Mouse (Mus musculus) kidney, embryonic 16.5 days (tissue): ENCODE measurements around the gene Rsph3b. TPM values are rescaled to one million over a fixed set of nuclear protein-coding genes. Genes with fewer than 3 reads are reported as not detected.
"Not testable (repeated sequence)": the region's sequence is repeated elsewhere in the genome, so short reads cannot be mapped to it uniquely, and the experiment has no call there.

ENCODE experiments used
- ATAC-seq: fragments of 200-750 bp; cut with Nextera tagmentation; 2 replicates; pipeline ENCODE4 v1.8.0; 2017; ENCODE audit warnings: moderate TSS enrichment; ENCODE audit not compliant: low FRiP score, low TSS enrichment
- H3K27ac ChIP-seq: fragments of 300-500 bp; sonication (generic); 2 replicates; pipeline ENCODE4 v1.5.1; 2014; ENCODE audit warnings: low read length
- H3K27me3 ChIP-seq: fragments of 300-500 bp; sonication (generic); 2 replicates; pipeline ENCODE4 v1.6.1; 2014; ENCODE audit warnings: low read length, control low read depth, mixed read lengths; ENCODE audit not compliant: insufficient read depth
- H3K36me3 ChIP-seq: fragments of 300-500 bp; sonication (generic); 2 replicates; pipeline ENCODE4 v1.6.1; 2014; ENCODE audit warnings: low read length, control low read depth, mixed read lengths; ENCODE audit not compliant: insufficient read depth
- H3K4me1 ChIP-seq: fragments of 300-500 bp; sonication (generic); 2 replicates; pipeline ENCODE4 v1.6.1; 2014; ENCODE audit warnings: low read length, control low read depth, mixed read lengths; ENCODE audit not compliant: insufficient read depth
- H3K4me2 ChIP-seq: fragments of 300-500 bp; sonication (generic); replicated peaks from 2 replicates; pipeline ENCODE4 v1.6.1; 2014; ENCODE audit warnings: low read depth, low read length
- H3K4me3 ChIP-seq: fragments of 300-500 bp; sonication (generic); 2 replicates; pipeline ENCODE4 v1.5.1; 2014; ENCODE audit warnings: mild to moderate bottlenecking, low read length
- H3K9ac ChIP-seq: fragments of 300-500 bp; sonication (generic); replicated peaks from 2 replicates; pipeline ENCODE4 v1.6.1; 2014; ENCODE audit warnings: low read length
- H3K9me3 ChIP-seq: fragments of 300-500 bp; sonication (generic); 2 replicates; pipeline ENCODE4 v1.6.1; 2016; ENCODE audit warnings: low read length, control low read depth
- WGBS: fragments of 180-500 bp; shearing (Covaris S2); extraction: QIAGEN DNeasy Blood & Tissue Kit; methylation state at CpG from one replicate; pipeline ENCODE4 v1.1.7; 2014; 5-methylcytosine and 5-hydroxymethylcytosine counted together
- polyA plus RNA-seq: library from polyadenylated mRNA; unstranded; fragments of >200 nt; fragmentation: Nextera tagmentation; extraction: Ambion mirVana; gene quantifications from 2 replicates; pipeline ENCODE4 v1.2.1, GENCODE M21; 2015

Rsph3b gene
- polyA plus RNA-seq, 1 experiment from 2014 or later = 60.4 TPM

DNA sequence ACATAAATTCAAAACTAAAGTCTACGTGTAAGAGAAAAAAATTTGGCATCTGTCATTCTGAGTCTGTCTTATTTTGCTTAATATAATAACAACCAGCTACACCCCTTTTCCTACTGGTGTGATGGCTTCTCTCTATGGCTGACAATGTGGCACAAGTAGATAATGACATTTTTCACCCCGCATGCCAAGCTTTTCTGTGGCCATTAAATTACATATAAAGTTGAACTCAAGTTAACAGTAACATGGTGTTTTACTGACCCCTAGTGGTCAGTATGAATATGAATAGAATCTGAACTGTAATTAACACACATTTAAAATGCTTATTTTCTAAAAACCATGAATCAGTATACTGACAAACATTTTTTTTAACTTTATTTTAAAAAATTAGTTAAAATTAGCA, 48.1 kb downstream of the Rsph3b start:
- not testable (repeated sequence) for H3K4me1 ChIP-seq, H3K9ac ChIP-seq, H3K4me3 ChIP-seq, H3K27ac ChIP-seq, H3K36me3 ChIP-seq, ATAC-seq, H3K27me3 ChIP-seq, H3K9me3 ChIP-seq, H3K4me2 ChIP-seq
- 80% methylated on average over 1 of the region's 2 CpGs for WGBS

DNA sequence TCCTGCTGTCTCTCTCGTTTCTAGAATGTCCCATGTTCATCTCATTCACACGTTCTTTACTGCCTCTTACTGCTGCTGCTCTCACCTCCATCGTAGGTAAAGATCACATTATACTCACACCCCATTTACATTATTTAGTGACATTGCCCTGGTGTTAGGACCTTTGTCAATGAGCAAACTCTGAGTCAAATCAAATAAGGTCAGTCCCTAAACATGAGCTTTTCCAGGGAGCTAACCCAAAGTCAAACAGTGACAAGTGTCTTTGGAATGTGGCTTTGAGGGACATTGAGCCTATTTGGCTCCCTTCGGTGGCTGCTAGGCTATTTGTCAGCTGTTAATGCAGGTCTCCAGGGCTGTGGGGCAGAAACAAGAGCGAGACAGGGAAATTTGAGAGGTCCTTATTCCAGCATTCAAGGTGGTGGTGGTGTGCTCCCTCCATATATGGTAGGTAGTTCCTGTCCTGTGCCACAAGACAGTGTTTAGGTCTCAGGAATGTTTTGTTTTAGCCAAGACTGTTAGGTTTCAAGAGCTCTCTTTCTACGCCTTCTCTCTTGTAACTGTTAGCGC, 50.4 kb downstream of the Rsph3b start:
- not testable (repeated sequence) for H3K9ac ChIP-seq, H3K27ac ChIP-seq, H3K4me2 ChIP-seq, H3K9me3 ChIP-seq, H3K27me3 ChIP-seq, H3K36me3 ChIP-seq, H3K4me3 ChIP-seq, ATAC-seq, H3K4me1 ChIP-seq
- 54% methylated on average over 7 of the region's 7 CpGs for WGBS

DNA sequence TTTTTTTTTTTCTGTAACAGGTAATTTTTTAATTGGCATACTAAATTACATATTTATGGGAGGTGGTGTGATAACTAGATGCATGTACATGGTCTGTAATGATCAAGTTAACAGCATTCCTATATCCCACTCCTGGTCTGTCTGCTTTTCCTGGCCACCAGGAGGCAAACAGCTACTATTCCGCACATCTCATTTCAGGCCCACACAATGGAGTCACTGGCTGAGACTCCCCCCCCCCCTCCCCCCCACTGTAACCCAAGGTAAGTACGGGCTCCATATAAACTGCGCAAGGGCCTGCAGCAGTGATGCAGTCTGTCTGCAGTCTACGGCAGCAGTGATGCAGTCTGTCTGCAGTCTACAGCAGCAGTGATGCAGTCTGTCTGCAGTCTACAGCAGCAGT, 51.7 kb downstream of the Rsph3b start:
- Histone ChIP-seq H3K36me3 (no peaks in the 10 kb centered on the region), H3K4me3 (no peak overlapping the region), H3K27me3 (no peaks in the 10 kb centered on the region), H3K4me2 (no peak overlapping the region), H3K27ac (no peak overlapping the region), H3K9me3 (no peaks in the 10 kb centered on the region), H3K4me1 (no peaks in the 10 kb centered on the region), H3K9ac (no peak overlapping the region)
- ATAC-seq = no peak
- WGBS = 71% methylated on average over 4 of the region's 4 CpGs

DNA sequence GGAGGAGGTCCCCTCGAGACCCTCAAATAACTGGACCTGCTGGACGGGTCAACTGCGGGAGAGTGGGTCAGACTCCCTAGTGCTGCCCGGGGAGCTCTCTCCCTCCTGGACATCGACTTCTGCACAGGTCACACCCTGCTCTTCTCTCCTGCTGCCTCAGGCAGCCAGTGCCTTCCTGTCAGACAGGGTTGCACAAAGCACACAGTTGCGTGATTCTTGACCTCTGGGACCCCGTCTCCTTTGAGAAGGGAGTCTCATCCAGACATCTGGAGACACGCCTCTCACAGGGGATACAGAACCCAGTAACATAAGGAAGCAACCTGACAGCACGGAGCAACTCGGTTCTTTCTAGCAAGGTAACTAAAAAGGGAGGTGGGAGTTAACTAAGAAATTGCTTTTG, 55.1 kb downstream of the Rsph3b start:
- WGBS = 72% methylated on average over 10 of the region's 10 CpGs
- ATAC-seq = no peak

DNA sequence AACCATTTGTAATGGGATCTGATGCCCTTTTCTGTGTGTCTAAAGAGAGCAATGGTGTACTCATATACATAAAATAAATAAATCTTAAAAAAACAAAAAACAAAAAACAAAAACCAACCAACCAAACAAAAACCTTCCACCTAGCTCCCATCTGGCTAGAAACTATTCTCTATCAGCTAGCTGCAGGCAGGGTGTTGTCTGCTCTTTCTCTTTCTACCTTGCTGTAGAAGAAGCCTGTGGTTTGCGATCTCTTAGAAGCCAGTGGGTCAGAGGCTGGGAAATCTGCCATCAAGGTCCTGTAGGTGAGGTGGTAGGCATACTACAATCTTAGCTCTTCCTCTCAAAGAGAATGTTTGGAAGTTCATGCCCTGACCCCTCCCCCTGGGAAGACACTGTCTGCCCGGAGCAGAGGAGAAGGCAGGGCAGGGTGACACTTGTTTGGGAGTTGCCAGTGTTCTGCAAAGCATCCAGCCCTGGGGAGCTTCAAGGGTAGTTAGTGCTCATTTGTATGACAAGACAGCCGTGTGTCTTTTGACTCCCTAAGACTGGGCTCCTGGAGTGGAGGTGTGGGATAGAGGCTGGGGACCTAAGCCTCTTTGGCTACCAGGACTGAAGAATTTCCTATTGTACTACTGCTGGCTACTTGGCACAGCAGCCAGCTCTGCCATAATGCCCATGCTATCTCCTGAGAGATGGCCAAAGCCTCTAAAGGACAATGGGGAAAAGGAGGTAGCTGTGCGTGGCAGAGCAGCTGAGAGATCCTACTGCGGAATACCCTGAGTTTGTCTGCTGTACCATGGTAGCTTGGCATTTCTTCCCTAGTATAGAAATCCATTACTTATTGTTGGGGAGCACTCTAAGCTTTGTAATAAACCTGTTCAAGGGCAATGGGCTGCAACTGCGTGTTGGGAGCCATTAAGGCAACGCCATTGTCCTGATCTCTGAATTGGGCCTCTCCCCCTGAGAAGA, 56.2 kb downstream of the Rsph3b start:
- no peaks in the 10 kb centered on the region for H3K27me3 ChIP-seq
- WGBS = 76% methylated on average over 7 of the region's 7 CpGs
- H3K9ac ChIP-seq = no peak overlapping the region
- no peak for ATAC-seq
- H3K9me3 ChIP-seq = no peaks in the 10 kb centered on the region
- no peaks in the 10 kb centered on the region for H3K36me3 ChIP-seq
- no peak overlapping the region for H3K4me2 ChIP-seq
- H3K4me3 ChIP-seq = no peak overlapping the region
- no peaks in the 10 kb centered on the region for H3K4me1 ChIP-seq
- no peak overlapping the region for H3K27ac ChIP-seq

More for the DNA sequence above, 55.1 kb downstream of the Rsph3b start:
- H3K4me3 ChIP-seq = no peak overlapping the region
- H3K36me3 ChIP-seq = no peaks in the 10 kb centered on the region
- no peaks in the 10 kb centered on the region for H3K9me3 ChIP-seq
- no peak overlapping the region for H3K4me2 ChIP-seq
- H3K27ac ChIP-seq = no peak overlapping the region
- no peaks in the 10 kb centered on the region for H3K27me3 ChIP-seq
- H3K4me1 ChIP-seq = no peaks in the 10 kb centered on the region
- H3K9ac ChIP-seq = no peak overlapping the region

DNA sequence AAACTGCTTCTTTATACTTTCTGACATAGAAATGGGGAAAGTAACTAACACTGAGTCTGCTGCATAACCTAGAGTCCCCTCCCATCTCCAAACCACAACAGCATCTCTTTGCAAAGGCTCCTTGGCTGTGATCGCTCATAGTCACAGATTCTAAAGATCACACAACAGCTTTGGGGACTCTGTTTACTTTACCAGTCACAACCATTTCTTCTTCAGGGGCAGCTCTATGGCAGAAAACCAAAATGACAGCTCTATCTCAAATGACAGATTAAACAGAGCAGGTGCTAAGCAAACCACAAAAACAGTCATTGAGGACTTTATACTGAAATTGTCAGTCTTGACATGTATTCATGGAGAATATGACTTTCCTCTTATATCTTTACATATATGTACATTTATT, 62.0 kb downstream of the Rsph3b start:
- H3K36me3 ChIP-seq = no peaks in the 10 kb centered on the region
- WGBS = 88% methylated on average over 1 of the region's 1 CpGs
- no peak overlapping the region for H3K4me3 ChIP-seq
- no peak overlapping the region for H3K27ac ChIP-seq
- H3K4me2 ChIP-seq = no peak overlapping the region
- no peak overlapping the region for H3K9ac ChIP-seq
- no peaks in the 10 kb centered on the region for H3K27me3 ChIP-seq
- ATAC-seq = no peak
- no peaks in the 10 kb centered on the region for H3K4me1 ChIP-seq
- no peaks in the 10 kb centered on the region for H3K9me3 ChIP-seq

DNA sequence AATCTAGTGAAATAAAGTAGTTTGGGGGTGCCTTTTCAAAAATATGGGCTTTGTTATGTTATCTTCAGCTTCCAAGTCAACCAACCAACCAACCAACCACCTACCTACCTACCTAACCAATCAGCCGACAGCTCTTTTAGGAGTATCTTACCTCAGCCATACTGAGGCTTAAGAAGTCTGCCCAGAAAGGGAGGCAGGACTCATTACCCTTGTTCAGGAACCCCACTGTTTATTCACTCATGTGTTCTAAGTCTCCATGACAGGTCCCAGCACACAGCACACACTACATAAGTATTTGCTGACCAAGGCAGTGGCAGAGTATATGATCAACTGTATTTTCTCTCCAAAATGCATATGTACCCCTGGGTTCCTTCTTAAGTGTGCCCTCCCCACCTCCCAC, 64.0 kb downstream of the Rsph3b start:
- 92% methylated on average over 1 of the region's 1 CpGs for WGBS
- no peaks in the 10 kb centered on the region for H3K9me3 ChIP-seq
- no peak overlapping the region for H3K4me2 ChIP-seq
- no peak for ATAC-seq
- no peak overlapping the region for H3K4me3 ChIP-seq
- H3K4me1 ChIP-seq = no peaks in the 10 kb centered on the region
- no peaks in the 10 kb centered on the region for H3K27me3 ChIP-seq
- no peak overlapping the region for H3K27ac ChIP-seq
- no peak overlapping the region for H3K9ac ChIP-seq
- no peaks in the 10 kb centered on the region for H3K36me3 ChIP-seq

DNA sequence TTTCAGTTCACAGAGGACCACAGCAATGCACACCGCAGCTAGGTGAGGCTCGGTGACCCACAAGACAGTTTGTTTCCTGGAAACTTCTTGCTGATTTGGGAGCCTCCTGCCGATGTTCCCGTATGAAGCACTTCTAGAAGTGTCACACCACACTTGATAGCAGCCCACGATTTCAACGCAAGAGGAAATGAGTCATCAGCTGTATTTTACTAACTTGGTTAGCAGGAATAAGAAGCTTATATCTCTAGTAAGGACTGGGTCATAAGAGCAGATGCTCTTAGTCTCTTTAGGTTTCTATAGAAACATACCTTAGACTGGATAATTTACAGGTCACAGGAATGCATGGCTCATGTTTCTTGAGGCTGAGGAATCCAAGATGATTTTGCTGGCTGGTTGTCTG, 67.2 kb downstream of the Rsph3b start:
- Histone ChIP-seq H3K4me3 (no peak overlapping the region), H3K9me3 (no peaks in the 10 kb centered on the region), H3K36me3 (no peaks in the 10 kb centered on the region), H3K27me3 (no peaks in the 10 kb centered on the region), H3K27ac (no peak overlapping the region), H3K9ac (no peak overlapping the region), H3K4me2 (no peak overlapping the region), H3K4me1 (no peaks in the 10 kb centered on the region)
- ATAC-seq = no peak
- 64% methylated on average over 6 of the region's 6 CpGs for WGBS

DNA sequence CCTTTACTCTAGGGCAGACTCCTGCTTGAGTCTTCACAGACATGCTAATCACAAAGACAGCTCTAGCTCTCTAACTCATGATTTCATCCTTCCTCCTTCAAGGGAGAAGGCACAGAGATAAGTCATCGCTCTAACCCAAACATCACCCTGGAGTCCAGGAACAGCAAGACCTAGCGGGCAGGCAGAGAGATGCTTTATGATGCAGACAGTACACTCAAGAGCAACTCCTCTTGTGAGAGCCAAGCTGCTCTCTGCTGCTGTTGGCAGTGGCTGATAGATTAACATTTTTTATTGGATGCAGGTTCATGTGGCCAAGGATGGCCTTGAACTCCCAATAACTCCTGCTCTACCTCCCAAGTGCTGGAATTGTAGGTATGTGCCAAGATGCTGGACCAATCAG, 77.1 kb downstream of the Rsph3b start:
- Histone ChIP-seq H3K9me3 (peaks cover 8% of the 10 kb centered on the region), H3K36me3 (no peaks in the 10 kb centered on the region), H3K27ac (no peak overlapping the region), H3K4me1 (peaks cover 5% of the 10 kb centered on the region; the same call in 1 of the 2 replicates), H3K4me3 (no peak overlapping the region), H3K9ac (no peak overlapping the region), H3K4me2 (no peak overlapping the region), H3K27me3 (no peaks in the 10 kb centered on the region)
- ATAC-seq = no peak
- 78% methylated on average over 2 of the region's 2 CpGs for WGBS

DNA sequence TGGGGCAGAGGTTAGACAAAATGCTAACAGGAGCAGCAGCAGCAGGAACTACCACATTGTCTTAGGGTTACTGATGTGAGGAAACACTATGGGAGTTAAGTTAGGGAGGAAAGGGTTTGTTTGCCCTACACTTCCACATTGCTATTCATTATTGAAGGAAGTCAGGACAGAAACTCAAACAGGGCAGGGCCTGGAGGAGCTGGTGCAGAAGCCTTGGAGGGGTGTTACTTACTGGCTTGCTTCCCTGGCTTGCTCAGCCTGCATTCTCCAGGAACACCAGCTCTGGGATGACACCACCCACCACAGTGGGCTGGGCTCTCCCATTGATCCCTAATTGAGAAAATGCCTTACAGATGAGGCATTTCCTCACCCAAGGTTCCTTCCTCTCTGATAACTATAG, 79.7 kb downstream of the Rsph3b start:
- H3K9me3 ChIP-seq = peaks cover 5% of the 10 kb centered on the region
- H3K27ac ChIP-seq = no peak overlapping the region
- peaks cover 25% of the 10 kb centered on the region for H3K4me1 ChIP-seq
- H3K36me3 ChIP-seq = no peaks in the 10 kb centered on the region
- H3K4me2 ChIP-seq = no peak overlapping the region
- H3K4me3 ChIP-seq = no peak overlapping the region
- ATAC-seq = no peak
- no peaks in the 10 kb centered on the region for H3K27me3 ChIP-seq
- no peak overlapping the region for H3K9ac ChIP-seq
